Mouse (Mus musculus): ENCODE results near the gene Vmn1r4.

- TF ChIP-seq CTCF (conservative IDR thresholded peaks at IDR 0.05; ENCODE audit: low read length), result no peak
- TF ChIP-seq NANOG (IDR thresholded peaks at IDR 0.05; ENCODE audit: borderline replicate concordance, low read length), result no peak
- no peak for TF ChIP-seq POU5F1 (IDR thresholded peaks at IDR 0.05; ENCODE audit: borderline replicate concordance, low read length)
Measured at GRCm38 (mm10) chr6:56904330-56904729, 19.5 kb upstream of the Vmn1r4 start.

All from E14TG2a.4 (cell line).